ENCODE assay signal across 21 mouse cellular contexts in genomic region chr10:93760429-93760828, GRCm38 (mm10).
DNase-seq lines count a peak whose midpoint lies in the region; ATAC-seq and TF ChIP-seq lines count a peak whose summit lies in the region.
"Had no signal": no experiment of that assay in that cellular context is flagged by ENCODE, and none has a peak within 500 bp of the region (broad histone marks: within the 10 kb centered on the region; RNA-seq: fewer than 3 reads in every experiment).

No protein-coding gene starts in this region.

- DNase-seq in layer of hippocampus, adult 2 months (ENCODE audit: low spot score in 2 of 2) = no peak
- no peak for DNase-seq in layer of hippocampus, adult 8-10 months (ENCODE audit: low spot score in 2 of 2)
- DNase-seq in left cerebral cortex, postnatal 14 days (ENCODE audit: low spot score in 2 of 2) = peak; percentile 28 to 40
- DNase-seq in left cerebral cortex, adult 11 months (ENCODE audit: low spot score) = no peak
- peak; percentile 23 to 71 for DNase-seq in left cerebral cortex, postnatal 25 days (ENCODE audit: low spot score in 2 of 2)
- DNase-seq in right cerebral cortex, postnatal 36 days (ENCODE audit: low spot score in 2 of 2) = peak; percentile 14 to 20
- no peak for DNase-seq in adrenal gland, postnatal 4 days (ENCODE audit: low spot score in 2 of 2)
- DNase-seq: adrenal gland, adult 2 months; adrenal gland, postnatal 25 days; cerebellum, adult 11 months; cerebellum, adult 8-10 months; cerebellum, postnatal 14 days; gastrocnemius, adult 2 months; gastrocnemius, postnatal 25 days had no signal

- H3K4me3 ChIP-seq in layer of hippocampus, adult 2 months = no peak overlapping the region
- H3K4me3 ChIP-seq: embryonic facial prominence, embryonic 12.5 days; forebrain, embryonic 12.5 days; gastrocnemius, adult 2 months; heart, embryonic 12.5 days; hindbrain, embryonic 10.5 days; hindbrain, embryonic 15.5 days had no signal

- no peak for ATAC-seq in erythroid progenitor cell, adult 5-6 weeks (replicated peaks; ENCODE audit: low FRiP score, poor library complexity, severe bottlenecking)
- ATAC-seq: forebrain, embryonic 16.5 days had no signal

- H3K27ac ChIP-seq in layer of hippocampus, adult 2 months = no peak overlapping the region
- H3K27ac ChIP-seq: embryonic facial prominence, embryonic 12.5 days; forebrain, embryonic 12.5 days; gastrocnemius, adult 2 months; hindbrain, embryonic 10.5 days; hindbrain, embryonic 15.5 days had no signal

- 0 out of 2 replicates have a peak, but pooled peaks have one; percentile 32 for TF ChIP-seq CTCF in layer of hippocampus, adult 2 months (conservative IDR thresholded peaks at IDR 0.05)

- intact Hi-C loops in left cerebral cortex, postnatal 14 days (cut with DNase I) = no loop called here
- intact Hi-C loops in left cerebral cortex, postnatal 25 days (cut with DNase I) = loop anchor here (5.0 kb wide), 1 partner anchor 148 kb away; no protein-coding TSS in a partner anchor

Comparison
In these comparisons a context has a peak if more than half of its experiments do, and no peak if none do; other contexts are left out.
1. DNase-seq: peak in left cerebral cortex, postnatal 14 days (2 of 2), left cerebral cortex, postnatal 25 days (2 of 2) and right cerebral cortex, postnatal 36 days (2 of 2); none in layer of hippocampus, adult 2 months (0 of 2), layer of hippocampus, adult 8-10 months (0 of 2), left cerebral cortex, adult 11 months (single experiment) and adrenal gland, postnatal 4 days (0 of 2).